Mouse (Mus musculus) embryonic facial prominence, embryonic 11.5 days (tissue): ENCODE results near the gene Sec24d. TPM values are rescaled to one million over a fixed set of nuclear protein-coding genes. Genes with fewer than 3 reads are reported as not detected.

ENCODE experiments used
- ATAC-seq: fragments of 200-750 bp; cut with Nextera tagmentation; replicated peaks from 2 replicates; pipeline ENCODE4 v1.8.0; 2017; ENCODE audit warnings: low read depth; ENCODE audit not compliant: insufficient number of reproducible peaks, low FRiP score, low TSS enrichment
- DNase-seq: peaks from one replicate; pipeline ENCODE4 v3.0.0-alpha.2; 2015; ENCODE audit warnings: low spot score
- H3K27ac ChIP-seq: fragments of 300-500 bp; sonication (generic); replicated peaks from 2 replicates; pipeline ENCODE4 v1.5.1; 2014; ENCODE audit warnings: mild to moderate bottlenecking, low read depth, low read length, control low read depth
- H3K27me3 ChIP-seq: fragments of 300-500 bp; sonication (generic); 2 replicates; pipeline ENCODE4 v1.6.1; 2014; ENCODE audit warnings: mild to moderate bottlenecking, low read length, moderate library complexity, mixed read lengths; ENCODE audit not compliant: control insufficient read depth, insufficient read depth
- H3K36me3 ChIP-seq: fragments of 300-500 bp; sonication (generic); replicated peaks from 2 replicates; pipeline ENCODE4 v1.6.1; 2014; ENCODE audit warnings: low read depth, mild to moderate bottlenecking, low read length, moderate library complexity, mixed read lengths; ENCODE audit not compliant: control insufficient read depth, insufficient read depth
- H3K4me1 ChIP-seq: fragments of 300-500 bp; sonication (generic); 2 replicates; pipeline ENCODE4 v1.6.1; 2014; ENCODE audit warnings: low read length, mixed read lengths; ENCODE audit not compliant: control insufficient read depth, insufficient read depth
- H3K4me2 ChIP-seq: fragments of 300-500 bp; sonication (generic); 2 replicates; pipeline ENCODE4 v1.6.1; 2014; ENCODE audit warnings: low read depth, mild to moderate bottlenecking, control low read depth, low read length, moderate library complexity
- H3K4me3 ChIP-seq: fragments of 300-500 bp; sonication (generic); 2 replicates; pipeline ENCODE4 v1.5.1; 2014; ENCODE audit warnings: low read depth, low read length, control low read depth
- H3K9ac ChIP-seq: fragments of 300-500 bp; sonication (generic); replicated peaks from 2 replicates; pipeline ENCODE4 v1.6.1; 2014; ENCODE audit warnings: mild to moderate bottlenecking, control low read depth, low read length
- H3K9me3 ChIP-seq: fragments of 300-500 bp; sonication (generic); replicated peaks from 2 replicates; pipeline ENCODE4 v1.6.1; 2016; ENCODE audit warnings: mild to moderate bottlenecking, low read length, inconsistent platforms, mixed read lengths; ENCODE audit not compliant: control insufficient read depth
- WGBS: fragments of 180-500 bp; shearing (Covaris S2); extraction: QIAGEN DNeasy Blood & Tissue Kit; methylation state at CpG from one replicate; pipeline ENCODE4 v1.1.7; 2014; 5-methylcytosine and 5-hydroxymethylcytosine counted together
- polyA plus RNA-seq: library from polyadenylated mRNA; unstranded; fragments of >200 nt; fragmentation: Nextera tagmentation; extraction: Ambion mirVana; gene quantifications from 2 replicates; pipeline ENCODE4 v1.2.1, GENCODE M21; 2014

Gene Sec24d
- polyA plus RNA-seq = 35.8 and 38.3 TPM in 2 replicates

GRCm38 (mm10) chr3:123266753-123267651, at the start of gene Sec24d:
TSS of gene Sec24d (plus strand) at chr3:123267455.
- WGBS = 3% methylated on average over 59 of the region's 68 CpGs
- H3K27ac ChIP-seq = no peak within 1 kb of the TSS

GRCm38 (mm10) chr3:123218646-123219045, 48.6 kb upstream of the Sec24d start:
- ATAC-seq = no peak
- no peaks in the 10 kb centered on the region for H3K27me3 ChIP-seq
- 51% methylated on average over 6 of the region's 6 CpGs for WGBS

More at GRCm38 (mm10) chr3:123266753-123267651, at the start of gene Sec24d:
- H3K27me3 ChIP-seq = no peaks in the 10 kb centered on the region
- H3K36me3 ChIP-seq = no peaks in the 10 kb centered on the region
- peak within 1 kb of the TSS; percentile 71 for H3K9ac ChIP-seq
- DNase-seq (peak; percentile 83), ATAC-seq (peak; percentile 91)
- H3K4me1 ChIP-seq = no peaks in the 10 kb centered on the region
- H3K4me3 ChIP-seq = peak within 1 kb of the TSS; percentile 72
- H3K4me2 ChIP-seq = peak within 1 kb of the TSS; percentile 85
- H3K9me3 ChIP-seq = no peaks in the 10 kb centered on the region

GRCm38 (mm10) chr3:123227276-123227675, 40.0 kb upstream of the Sec24d start:
- no peak for ATAC-seq

More at GRCm38 (mm10) chr3:123218646-123219045, 48.6 kb upstream of the Sec24d start:
- H3K27ac ChIP-seq = no peak overlapping the region
- no peak overlapping the region for H3K4me2 ChIP-seq
- H3K9ac ChIP-seq = no peak overlapping the region
- DNase-seq = peak; percentile 27
- H3K4me3 ChIP-seq = no peak overlapping the region
- H3K4me1 ChIP-seq = no peaks in the 10 kb centered on the region
- no peaks in the 10 kb centered on the region for H3K9me3 ChIP-seq
- H3K36me3 ChIP-seq = no peaks in the 10 kb centered on the region

GRCm38 (mm10) chr3:123231639-123232038, 35.6 kb upstream of the Sec24d start:
- Histone ChIP-seq H3K4me1 (no peaks in the 10 kb centered on the region), H3K4me3 (no peak overlapping the region), H3K9me3 (no peaks in the 10 kb centered on the region), H3K36me3 (no peaks in the 10 kb centered on the region), H3K27ac (no peak overlapping the region), H3K4me2 (no peak overlapping the region), H3K9ac (no peak overlapping the region), H3K27me3 (no peaks in the 10 kb centered on the region)
- ATAC-seq (no peak), DNase-seq (no peak)
- 83% methylated on average over 2 of the region's 2 CpGs for WGBS

More at GRCm38 (mm10) chr3:123227276-123227675, 40.0 kb upstream of the Sec24d start:
- 92% methylated on average over 3 of the region's 3 CpGs for WGBS
- Histone ChIP-seq H3K9ac (no peak overlapping the region), H3K27ac (no peak overlapping the region), H3K4me1 (no peaks in the 10 kb centered on the region), H3K9me3 (no peaks in the 10 kb centered on the region), H3K4me2 (no peak overlapping the region), H3K4me3 (no peak overlapping the region), H3K36me3 (no peaks in the 10 kb centered on the region), H3K27me3 (no peaks in the 10 kb centered on the region)
- DNase-seq = no peak

- no peaks in the 10 kb centered on the region for H3K36me3 ChIP-seq
- no peak overlapping the region for H3K27ac ChIP-seq
- H3K9me3 ChIP-seq = no peaks in the 10 kb centered on the region
- ATAC-seq (no peak), DNase-seq (peak; percentile 67)
- WGBS = 44% methylated on average over 16 of the region's 16 CpGs
- no peak overlapping the region; the same call in none of the 2 replicates for H3K4me2 ChIP-seq
- H3K9ac ChIP-seq = peak overlapping the region; percentile 19; the same call in 1 of the 2 replicates
- H3K27me3 ChIP-seq = no peaks in the 10 kb centered on the region
- H3K4me3 ChIP-seq = no peak overlapping the region
- no peaks in the 10 kb centered on the region for H3K4me1 ChIP-seq
Observed at GRCm38 (mm10) chr3:123234191-123234836, 32.9 kb upstream of the Sec24d start.

- Histone ChIP-seq H3K9me3 (no peaks in the 10 kb centered on the region), H3K4me1 (no peaks in the 10 kb centered on the region), H3K4me3 (peak overlapping the region; percentile 43), H3K4me2 (peak overlapping the region; percentile 68), H3K9ac (peak overlapping the region; percentile 57), H3K36me3 (no peaks in the 10 kb centered on the region), H3K27me3 (no peaks in the 10 kb centered on the region), H3K27ac (no peak overlapping the region)
- whole genome bisulfite sequencing = 15% methylated on average over 7 of the region's 7 CpGs
- ATAC-seq = no peak
- no peak for DNase-seq
Observed at GRCm38 (mm10) chr3:123235495-123235894, 31.8 kb upstream of the Sec24d start.

GRCm38 (mm10) chr3:123235921-123236320, 31.3 kb upstream of the Sec24d start, which contains the start of gene Synpo2:
TSS of gene Synpo2 (minus strand) at chr3:123236149.
- ATAC-seq (peak; percentile 76; the same call in 1 of the 2 replicates), DNase-seq (peak; percentile 78)
- Histone ChIP-seq H3K4me1 (no peaks in the 10 kb centered on the region), H3K4me2 (peak within 1 kb of the TSS; percentile 68), H3K9me3 (no peaks in the 10 kb centered on the region), H3K27ac (no peak within 1 kb of the TSS), H3K36me3 (no peaks in the 10 kb centered on the region), H3K9ac (peak within 1 kb of the TSS; percentile 57), H3K4me3 (peak within 1 kb of the TSS; percentile 43), H3K27me3 (no peaks in the 10 kb centered on the region)
- under 1% methylated on average over 20 of the region's 20 CpGs for WGBS
